Mouse (Mus musculus): ENCODE measurements at regions not wholly inside any gene's neighbourhood (a gene's known extent, or its start where the extent isn't known, plus 50 kb on each side); places are given as distances from the start of the nearest gene placed in this dataset.

DNA sequence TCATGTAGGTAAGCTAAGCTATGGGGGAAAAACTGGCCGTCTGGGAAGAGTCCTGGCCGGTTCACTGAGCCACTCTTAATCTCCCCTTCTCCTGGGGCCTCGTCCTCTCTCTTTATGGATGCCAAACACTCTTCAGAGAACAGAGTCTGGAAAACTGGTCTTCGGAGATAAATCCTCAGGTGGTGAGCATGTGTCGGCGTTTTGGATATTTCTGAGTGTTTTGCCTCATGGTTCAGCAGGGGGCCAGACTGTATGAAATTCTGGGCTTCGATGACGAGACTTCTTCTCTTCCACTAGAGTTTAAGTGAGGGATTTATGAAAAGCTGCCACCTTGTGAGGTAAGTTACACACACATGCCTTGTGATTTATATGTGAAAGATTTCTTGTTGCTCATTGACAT is 51.8 kb upstream of the Tenm3 start:
- DNase-seq (ENCODE audit: extremely low read depth, insufficient read length, low spot score): no peak
